Mouse (Mus musculus) lung, postnatal 36 days (tissue): Measurements from ENCODE around the gene Adgrb3.
"Not testable (repeated sequence)": the region's sequence is repeated elsewhere in the genome, so short reads cannot be mapped to it uniquely, and the experiment has no call there.

Experiments
- DNase-seq: peaks from one replicate; pipeline ENCODE4 v3.0.0; 2022; ENCODE audit warnings: mixed read lengths

The Adgrb3 gene

DNA sequence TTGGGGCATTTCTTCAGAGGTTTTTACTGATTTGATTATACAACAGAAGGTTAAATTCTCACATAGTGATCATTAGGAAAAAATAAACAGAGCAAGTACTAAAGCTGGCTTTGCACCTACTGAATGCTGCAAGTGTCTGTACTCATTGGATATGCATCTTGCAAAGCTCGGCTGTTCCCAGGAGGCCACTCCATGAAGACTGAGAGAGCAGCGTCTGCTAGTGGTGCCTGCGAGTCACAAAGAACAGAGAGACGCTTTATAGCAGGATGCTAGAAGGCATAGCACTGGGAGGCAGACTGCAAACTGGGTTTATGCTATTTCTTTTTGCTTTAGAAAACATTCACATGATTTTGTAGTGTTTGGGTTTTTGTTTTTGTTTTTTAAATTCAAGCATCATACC is 325.2 kb downstream of the Adgrb3 start:
- no peak for DNase-seq

DNA sequence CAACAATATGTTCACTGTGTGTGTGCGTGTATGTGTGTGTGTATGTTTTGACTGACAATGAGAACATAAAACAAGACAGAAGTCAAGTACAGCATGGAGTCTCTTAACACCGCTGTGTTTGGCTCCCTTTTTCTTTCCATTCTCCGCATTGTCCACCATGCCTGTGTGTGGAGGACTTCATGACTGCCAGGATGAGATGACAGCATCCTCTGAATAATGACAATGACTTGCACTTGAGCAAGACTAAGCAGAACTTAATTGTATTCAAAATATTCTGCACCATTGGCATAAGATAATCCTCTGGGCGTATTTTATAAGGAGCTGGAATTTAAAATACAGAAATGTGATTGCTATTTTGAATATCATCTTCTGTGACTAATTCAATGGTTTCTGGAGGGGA is 326.0 kb downstream of the Adgrb3 start:
- DNase-seq, result no peak

DNA sequence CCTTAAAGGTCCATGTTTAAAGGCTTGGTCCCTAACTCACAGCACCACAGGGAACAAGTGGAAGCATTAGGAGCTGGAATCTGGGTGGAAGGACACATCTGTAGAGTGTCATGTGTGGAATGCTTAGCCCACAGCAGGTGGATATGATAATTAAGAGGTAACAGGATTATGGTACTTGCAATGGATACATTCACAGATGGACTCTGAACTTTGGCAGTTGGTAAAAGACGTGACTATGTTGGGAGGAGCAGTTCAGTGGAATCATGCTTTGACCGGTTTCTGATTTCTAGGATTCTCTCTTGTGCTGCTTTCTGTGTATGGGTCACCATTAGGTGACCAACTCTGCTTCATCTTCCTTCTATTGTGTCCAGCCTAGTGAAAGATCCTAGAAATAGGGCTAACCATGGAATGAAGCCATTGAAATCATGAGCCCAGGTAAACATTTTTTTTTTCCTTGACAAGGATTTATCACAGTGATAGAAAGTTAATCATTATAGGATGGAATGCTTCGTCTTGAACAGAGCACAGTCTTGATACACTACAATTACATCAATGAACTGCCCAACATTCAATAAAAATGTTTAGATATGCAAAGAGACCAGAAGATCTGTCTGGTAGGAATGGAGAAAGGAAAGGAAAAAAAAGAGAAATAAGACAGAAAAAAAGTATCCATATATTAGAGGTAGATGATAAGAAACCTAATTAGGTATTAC is 334.1 kb downstream of the Adgrb3 start:
- DNase-seq, result no peak

DNA sequence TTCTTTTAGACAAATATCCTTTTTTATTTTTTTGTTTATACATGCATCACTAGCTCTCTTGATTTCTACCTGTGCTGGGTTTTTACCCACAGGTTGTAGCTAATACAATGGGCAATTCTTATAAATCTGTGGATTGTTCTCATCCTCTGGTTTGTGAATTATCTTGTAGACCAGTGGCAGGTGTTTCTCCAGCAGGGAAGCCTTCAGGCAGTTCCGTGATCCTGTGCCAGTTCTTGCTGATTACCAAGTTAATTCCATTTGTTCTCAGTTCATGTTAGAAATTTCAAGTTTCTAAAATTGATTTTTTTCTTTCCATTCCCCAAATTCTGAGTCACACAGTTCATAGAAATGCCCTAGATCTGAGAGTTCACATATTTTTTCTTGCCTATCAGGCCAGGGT is 338.0 kb downstream of the Adgrb3 start:
- no peak for DNase-seq

DNA sequence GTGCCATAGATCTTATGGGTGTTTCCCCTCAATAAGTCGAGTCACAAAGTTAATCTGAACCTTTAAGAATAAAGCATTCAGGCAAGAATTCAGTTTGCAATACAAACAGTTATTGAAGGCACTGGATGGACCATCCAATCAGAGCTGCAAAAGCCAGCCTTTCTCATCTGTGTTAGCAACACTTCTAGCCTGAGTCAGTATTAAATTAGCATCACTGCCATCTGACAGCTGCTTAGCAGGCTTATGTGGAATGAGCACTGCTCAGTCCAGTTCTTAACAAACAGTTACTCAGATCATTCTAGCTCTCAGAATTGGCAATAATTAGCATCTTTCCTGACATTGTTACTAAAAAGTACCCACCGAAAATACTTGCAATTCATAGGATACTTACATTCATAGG is 339.3 kb downstream of the Adgrb3 start:
- no peak for DNase-seq

DNA sequence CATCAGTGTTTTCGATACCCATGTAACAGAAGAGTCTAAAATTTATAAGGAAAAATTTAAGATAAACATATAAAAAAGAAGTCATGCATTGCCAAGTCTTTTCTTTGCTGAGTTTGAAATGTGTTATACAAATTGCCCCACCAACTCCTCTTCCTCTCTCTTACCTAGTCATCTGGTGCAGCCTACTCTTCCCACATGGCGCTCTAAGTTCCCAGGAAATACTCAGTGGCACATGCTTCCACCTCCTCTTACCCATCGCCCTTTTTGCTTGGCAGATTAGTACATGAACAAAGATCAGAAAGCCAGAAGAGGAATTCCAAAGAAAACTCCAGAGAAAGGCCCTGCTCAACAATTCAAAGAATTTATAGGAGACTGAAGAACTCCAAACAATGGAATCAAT is 353.8 kb downstream of the Adgrb3 start:
- no peak for DNase-seq

DNA sequence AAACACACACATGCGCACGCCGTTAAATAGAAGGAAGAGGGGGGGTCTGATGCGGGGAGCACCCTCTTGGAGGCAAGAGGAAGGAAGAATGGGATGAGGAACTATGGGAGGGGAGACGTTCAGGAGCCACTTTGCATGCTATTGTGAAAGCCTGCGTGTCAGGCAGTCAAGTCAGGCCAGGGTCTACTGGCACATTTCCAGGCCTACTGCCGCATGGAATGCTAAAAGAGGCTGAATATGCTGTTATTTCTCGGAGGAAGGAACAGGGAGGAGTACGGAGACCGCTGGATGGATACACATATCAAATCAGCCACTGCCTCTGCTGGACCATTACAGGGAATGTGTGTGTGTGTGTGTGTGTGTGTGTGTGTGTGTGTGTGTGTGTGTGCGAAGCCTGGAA is 355.0 kb downstream of the Adgrb3 start:
- no peak for DNase-seq

DNA sequence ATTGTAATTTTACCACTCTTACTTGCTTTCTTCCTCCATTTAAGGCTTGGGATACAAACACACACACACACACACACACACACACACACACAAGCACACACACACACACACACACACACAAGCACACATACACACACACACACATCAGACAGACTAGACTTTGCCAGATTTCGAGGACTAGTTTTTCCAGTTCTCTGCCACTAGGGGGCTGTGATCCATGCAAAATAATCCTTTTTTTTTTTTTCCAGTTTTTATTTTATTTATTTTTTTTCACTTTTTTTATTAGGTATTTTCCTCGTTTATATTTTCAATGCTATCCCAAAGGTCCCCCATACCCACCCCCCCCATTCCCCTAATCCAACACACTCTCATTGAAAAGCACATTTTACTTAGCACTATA is 357.9 kb downstream of the Adgrb3 start:
- DNase-seq, result not testable (repeated sequence)

DNA sequence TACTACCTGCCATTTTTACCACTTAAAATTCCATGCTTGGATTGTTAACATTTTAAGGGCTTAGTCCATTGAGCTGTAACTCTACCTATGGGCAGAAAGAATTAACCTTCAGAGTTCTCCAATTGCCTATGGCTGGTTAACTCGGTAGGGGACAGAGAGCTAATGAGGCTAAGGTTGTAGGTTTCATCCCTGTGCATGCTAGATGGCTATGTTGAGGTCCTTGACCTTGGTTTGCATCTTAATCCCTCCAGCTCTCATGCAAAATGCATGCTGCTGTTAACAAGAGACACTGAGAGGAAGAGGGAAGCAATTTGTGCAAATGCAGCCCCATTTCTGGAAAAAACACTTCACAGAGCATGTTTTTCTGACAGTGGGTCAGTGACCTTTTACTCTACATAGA is 366.9 kb downstream of the Adgrb3 start:
- DNase-seq, result no peak

DNA sequence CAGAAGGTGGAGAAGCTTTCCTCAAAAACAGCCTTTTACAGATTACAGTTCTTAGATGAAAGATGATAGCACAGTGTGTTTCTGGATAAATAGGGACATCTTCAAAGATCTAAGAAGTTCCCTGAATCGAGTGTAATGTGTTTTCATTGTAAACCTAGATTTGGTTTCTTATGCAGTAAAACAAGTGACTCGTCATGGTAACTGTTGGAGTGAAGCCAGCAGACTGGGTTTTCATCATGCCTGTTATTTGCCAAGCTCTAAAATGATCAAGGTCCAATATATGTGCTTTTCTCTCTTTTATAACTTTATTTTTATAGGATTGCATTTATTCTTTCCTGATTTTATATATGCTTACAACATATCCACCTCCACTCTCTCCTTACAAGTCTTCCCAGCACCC is 394.0 kb downstream of the Adgrb3 start:
- DNase-seq, result no peak

DNA sequence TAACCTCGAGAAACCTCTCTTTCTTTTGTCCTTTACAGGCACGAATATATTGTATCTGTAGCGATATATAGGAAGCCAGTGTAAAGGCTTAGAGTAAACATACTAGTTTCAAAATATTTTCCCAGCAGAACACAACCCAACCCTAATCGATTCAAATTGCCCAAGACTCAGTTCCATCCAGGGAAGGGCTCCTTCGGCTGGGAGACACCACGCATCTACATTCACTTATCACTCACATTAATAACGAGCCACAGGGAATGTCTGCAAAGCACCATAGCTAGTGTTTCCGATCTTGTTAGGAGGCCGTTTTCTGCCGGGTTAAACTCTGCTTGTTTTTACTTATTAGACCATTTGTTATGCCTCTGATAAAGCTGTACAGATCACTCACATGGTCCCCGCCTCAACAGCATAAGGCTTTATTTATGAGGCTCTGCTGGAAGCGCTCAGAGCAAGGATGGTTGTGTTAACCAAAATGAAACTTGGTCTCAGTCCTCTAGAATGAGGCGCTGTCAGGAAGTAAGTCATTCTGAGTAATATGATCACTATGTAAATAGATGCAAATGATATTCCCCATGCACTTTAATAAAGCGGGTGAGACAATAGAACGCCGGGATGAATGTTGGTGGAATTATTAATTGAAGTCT is 399.2 kb downstream of the Adgrb3 start:
- no peak for DNase-seq

DNA sequence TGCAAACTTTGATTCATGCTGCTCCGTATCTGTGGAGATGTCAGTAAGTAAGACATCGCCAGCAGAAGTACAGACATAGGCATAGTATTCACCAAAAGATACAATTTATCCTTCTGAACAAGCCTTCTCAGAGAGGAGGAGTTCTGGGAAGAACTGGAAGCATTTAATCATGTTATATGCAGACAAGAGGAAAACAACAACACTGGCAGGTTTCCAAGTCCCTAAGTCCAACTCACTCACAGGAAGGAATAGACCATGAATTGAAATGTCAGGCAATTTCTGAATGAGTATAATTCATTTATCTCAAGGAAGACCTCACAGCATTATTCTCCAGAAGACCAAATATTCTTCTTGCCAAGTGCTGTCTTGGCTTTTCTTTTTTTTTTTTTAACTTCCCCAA is 408.8 kb downstream of the Adgrb3 start:
- DNase-seq, result no peak

DNA sequence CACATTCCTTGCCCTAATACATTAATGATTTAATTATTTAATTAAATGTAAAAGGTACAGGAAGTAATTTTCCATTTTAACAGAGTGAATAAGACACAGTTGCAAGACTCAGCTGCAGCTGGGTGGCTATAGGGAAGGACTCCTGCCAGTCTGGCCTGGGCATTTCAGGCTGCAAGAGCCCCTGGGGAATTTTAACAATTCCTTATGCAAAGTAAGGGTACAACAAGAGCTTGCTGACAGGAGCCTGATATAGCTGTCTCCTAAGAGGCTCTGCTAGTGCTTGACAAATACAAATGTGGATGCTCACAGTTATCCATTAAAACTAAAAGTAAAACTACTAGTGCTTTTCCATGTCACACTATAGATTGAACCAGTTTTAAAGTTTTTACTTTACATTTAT is 410.1 kb downstream of the Adgrb3 start:
- no peak for DNase-seq

DNA sequence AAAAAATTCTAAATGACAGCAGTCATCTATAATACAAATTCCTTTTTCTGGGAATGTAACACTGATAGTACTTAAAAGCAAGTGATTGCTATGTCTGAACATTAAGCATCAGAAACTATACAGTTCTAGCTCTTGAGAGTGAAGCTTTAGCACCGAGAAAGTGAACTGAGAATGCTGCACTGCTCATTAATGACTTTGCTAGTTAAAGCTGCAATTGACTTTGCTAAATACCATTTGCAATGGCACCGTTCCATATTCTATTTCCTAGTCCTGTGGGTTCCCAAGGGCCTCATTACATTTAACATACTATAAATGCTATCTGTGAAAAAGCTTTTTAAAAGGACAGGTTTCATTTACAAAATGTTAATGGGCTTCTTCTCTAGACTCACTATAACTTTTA is 414.4 kb downstream of the Adgrb3 start:
- DNase-seq, result no peak

DNA sequence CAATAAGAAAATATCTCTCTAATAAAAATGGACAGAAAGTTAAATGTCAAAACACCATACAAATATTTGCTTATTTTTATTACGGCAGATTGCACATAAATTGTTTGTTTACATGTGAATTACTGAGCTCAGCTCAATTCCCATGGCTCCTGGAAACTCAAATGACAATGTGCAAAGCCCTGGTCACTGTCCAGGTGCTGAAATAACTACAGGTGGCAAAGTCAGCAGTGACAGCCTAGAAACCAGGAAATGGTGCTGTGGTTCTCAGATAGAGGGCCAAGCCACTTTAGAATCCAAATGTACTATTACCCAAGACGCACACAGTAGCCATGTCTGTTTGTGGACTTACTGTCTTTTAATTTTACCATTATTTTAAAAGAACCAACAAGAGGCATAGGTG is 465.3 kb downstream of the Adgrb3 start:
- no peak for DNase-seq

DNA sequence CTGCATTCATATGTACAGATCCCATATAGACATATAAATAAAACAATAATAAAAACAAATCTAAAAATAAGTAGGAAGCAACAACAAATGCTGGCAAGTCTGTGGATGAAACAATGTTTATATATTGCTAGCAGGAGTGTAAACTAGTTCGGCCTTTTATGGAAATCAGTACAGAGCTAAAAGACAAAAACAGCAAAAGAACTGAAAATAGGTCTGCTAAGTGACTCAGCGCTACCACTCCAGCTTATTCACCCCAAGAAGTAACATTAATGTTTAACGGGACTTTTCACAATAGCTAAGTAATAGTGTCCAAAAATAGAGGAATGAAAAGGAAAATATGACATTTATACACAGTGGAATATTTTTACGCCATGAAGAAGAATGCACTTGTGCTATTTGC is 471.0 kb downstream of the Adgrb3 start:
- DNase-seq, result no peak

DNA sequence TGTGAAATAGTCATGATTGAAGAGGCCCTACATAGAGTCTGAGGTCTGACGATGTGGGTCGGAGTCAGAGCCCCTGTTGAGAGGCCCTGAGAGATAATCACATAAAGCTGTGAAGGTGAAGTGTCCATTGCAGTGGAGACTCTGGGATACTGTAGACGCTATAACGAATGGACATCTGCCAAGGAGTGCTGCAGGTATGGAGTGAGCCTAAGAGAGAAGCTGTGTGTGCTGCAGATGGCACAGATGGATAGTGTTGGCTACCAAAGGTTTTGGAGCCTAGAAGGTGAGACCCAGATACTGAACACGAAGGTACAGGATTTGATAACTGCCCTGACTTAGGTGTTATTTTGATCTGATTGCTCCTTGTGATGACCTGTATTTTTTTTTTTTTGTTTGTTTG is 474.0 kb downstream of the Adgrb3 start:
- DNase-seq, result no peak

DNA sequence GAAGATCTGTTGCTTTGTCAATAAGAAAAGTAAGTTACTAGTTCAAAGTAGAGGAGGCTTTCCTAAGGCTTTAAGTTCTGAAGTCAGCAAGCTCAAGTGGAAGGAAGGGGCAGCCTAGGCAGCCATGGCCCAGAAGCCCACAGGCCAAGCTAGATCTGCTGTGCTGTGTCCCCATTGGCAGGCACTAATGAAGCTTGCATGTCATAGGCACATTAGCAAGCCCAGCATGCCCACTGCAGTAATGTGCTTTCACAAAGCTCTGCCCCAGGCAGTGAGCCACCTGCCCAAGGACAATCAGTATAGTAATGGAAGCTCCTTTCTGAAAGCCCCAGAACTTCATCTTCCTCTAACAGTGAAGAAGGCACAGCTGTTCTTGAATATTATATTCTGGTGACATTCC is 484.6 kb downstream of the Adgrb3 start:
- no peak for DNase-seq

DNA sequence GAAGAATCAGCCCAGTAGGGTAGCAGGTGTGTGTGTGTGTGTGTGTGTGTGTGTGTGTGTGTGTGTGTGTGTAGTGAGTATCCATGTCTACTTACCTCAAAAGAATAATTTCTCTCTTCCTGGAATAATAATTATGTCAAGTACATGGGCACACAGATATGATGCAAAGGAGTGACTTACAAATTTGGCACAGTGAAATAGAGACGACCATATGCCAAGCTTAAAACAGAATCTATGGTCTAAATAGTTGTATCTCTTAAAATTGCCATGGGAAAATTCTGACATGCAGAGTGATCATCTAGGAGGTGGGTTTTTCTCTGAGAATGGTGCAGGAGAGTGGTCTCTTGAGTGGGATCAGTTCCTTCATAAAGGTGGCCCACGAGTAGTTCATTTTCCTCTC is 504.1 kb downstream of the Adgrb3 start:
- DNase-seq, result no peak

DNA sequence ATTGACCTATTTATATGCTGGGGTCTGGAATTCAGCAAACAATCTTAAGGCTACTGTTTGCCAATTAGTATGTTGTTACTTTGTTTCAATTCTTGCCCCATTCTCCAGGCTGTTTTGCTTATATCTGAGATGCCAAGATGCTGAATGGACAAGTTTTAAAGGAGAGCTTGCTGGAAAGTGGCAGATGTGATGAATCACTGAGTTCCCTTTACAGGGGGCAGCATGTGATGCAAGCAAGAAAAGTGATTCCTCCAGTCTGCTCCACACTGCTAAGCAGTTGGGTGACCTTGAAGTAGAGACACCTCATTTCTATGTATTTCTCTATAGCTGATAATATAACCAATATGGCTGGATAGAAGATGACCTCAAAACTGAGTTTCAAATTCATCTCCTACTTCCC is 512.4 kb downstream of the Adgrb3 start:
- no peak for DNase-seq

DNA sequence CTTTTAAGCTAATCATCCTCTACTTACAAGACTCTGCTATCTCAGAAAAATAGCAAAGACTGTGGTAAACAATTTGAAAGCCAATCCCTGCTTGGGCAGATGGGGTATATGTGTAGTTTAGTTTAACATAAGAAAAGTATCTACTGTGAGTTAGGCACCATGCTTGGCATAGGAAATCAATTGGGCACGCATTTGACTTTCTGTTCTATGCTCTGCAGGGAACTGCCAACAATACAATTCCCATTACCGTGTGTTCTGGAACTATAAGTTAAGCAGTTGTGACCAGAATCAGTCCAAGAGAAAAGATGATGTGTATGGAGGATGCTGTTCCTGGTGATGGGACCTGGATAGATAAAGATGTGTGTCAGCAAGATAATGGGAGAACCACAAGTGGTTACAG is 517.2 kb downstream of the Adgrb3 start:
- DNase-seq, result no peak

DNA sequence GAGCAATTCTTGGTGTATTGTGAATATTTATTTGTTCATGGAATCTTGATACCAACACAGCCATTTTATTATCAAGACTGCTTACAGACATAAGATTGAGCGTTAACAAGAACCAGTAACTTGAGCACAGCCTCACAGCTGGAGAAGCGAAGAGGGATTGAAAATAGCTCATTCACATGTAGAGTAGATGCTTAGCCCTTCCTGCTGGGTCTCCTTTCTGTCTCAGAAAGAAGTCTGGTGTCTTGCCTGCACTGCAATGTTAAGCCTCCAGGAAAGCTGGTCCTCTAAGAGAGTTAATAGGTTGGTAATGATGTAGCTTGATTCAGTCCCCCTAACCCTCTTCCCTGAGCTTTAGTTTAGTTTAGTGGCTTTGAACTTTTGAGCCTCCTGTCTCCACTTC is 519.4 kb downstream of the Adgrb3 start:
- DNase-seq, result no peak

DNA sequence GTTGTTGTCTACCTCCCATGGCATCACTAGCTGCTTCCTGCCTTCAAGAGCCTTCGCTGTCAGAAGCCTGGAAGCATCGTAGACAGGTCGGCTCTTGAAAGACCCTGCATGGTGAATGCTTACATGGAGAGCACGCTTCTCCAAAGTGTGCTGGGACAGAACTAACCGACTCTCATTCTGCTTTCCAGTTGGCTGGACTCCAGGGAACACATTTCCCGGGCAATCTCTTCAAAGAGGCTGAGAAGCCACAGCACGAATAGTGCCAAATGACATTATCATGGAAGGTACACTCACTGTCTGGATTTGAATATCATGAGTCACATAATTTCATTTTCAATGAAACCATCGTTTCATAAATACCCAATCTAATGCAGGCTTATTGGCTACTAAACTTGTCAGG is 548.0 kb downstream of the Adgrb3 start:
- no peak for DNase-seq

DNA sequence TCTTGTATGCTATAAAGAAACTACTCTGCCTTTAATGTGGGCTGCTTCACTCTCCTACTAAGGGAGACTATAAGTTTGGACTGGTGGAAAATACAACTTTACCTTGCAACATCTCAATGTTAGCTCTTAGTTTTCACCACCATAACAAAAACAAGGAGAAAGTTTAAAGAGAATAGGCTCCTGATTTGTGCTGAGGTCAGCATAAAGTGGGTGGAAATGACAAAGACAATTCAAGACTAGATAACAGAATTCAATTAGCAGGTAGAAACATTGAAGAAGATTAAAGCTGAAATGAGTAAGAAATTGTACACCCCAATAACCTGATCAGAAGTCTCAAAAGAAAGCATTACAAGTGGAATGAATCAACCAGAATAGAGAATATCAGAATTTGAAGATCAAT is 578.9 kb downstream of the Adgrb3 start:
- no peak for DNase-seq

DNA sequence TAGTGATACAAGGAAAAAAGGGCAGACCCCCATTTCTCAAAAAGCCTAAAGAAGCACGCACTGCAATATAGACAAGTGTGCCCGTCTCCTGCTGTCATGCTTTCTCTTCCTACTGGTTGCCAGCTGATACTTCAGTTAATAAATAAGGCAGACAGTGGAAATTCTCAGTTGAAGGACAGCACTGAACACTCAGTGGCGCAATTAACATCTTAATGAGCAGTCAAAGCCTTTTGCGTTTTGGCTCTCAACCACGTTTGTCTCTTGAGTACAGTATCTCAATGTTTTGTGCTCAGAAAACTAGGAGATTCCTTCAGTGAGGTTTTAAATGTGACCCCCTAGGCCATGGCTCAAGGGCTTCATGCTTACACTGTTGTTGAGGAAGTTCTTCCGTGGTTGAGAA is 587.1 kb downstream of the Adgrb3 start:
- no peak for DNase-seq
